Mouse (Mus musculus): ENCODE data around the gene Tssc4.
A peak's percentile ranks its signal among the peaks of the same experiment; 100 is the strongest.

The Tssc4 gene

GRCm38 (mm10) chr7:143044826-143045206 lies 24.2 kb upstream of the Tssc4 start:
- DNase-seq (ENCODE audit: low spot score in 2 of 2), result no peak

GRCm38 (mm10) chr7:143046358-143046757 lies 22.7 kb upstream of the Tssc4 start:
- DNase-seq (ENCODE audit: low spot score in 2 of 2), result no peak

- no peak for DNase-seq (ENCODE audit: low spot score in 2 of 2)
These were observed 19.7 kb upstream of the Tssc4 start for GRCm38 (mm10) chr7:143049331-143049730.

GRCm38 (mm10) chr7:143049841-143050816 lies 18.9 kb upstream of the Tssc4 start:
- no peak for DNase-seq (ENCODE audit: low spot score in 2 of 2)

- DNase-seq (ENCODE audit: low spot score in 2 of 2), result no peak
These were observed 17.7 kb upstream of the Tssc4 start for GRCm38 (mm10) chr7:143051316-143051715.

- DNase-seq (ENCODE audit: low spot score in 2 of 2), result peak; percentile 69 to 80
These were observed 16.4 kb upstream of the Tssc4 start, which contains the start of gene Cd81 for GRCm38 (mm10) chr7:143052626-143053007. Gene Cd81 (plus strand): TSS chr7:143052739.

GRCm38 (mm10) chr7:143053008-143053899 lies 15.8 kb upstream of the Tssc4 start:
- DNase-seq (ENCODE audit: low spot score in 2 of 2), result peak; percentile 63 to 64

- no peak for DNase-seq (ENCODE audit: low spot score in 2 of 2)
These were observed 15.0 kb upstream of the Tssc4 start for GRCm38 (mm10) chr7:143053961-143054611.

- DNase-seq (ENCODE audit: low spot score in 2 of 2), result no peak
These were observed 14.5 kb upstream of the Tssc4 start for GRCm38 (mm10) chr7:143054612-143054965.

GRCm38 (mm10) chr7:143055001-143055400 lies 14.0 kb upstream of the Tssc4 start:
- no peak for DNase-seq (ENCODE audit: low spot score in 2 of 2)

GRCm38 (mm10) chr7:143055499-143056186 lies 13.4 kb upstream of the Tssc4 start:
- DNase-seq (ENCODE audit: low spot score in 2 of 2), result no peak

GRCm38 (mm10) chr7:143057023-143057422 lies 12.0 kb upstream of the Tssc4 start:
- DNase-seq (ENCODE audit: low spot score in 2 of 2), result no peak

GRCm38 (mm10) chr7:143057667-143058220 lies 11.3 kb upstream of the Tssc4 start:
- no peak for DNase-seq (ENCODE audit: low spot score in 2 of 2)

- no peak for DNase-seq (ENCODE audit: low spot score in 2 of 2)
These were observed 10.8 kb upstream of the Tssc4 start for GRCm38 (mm10) chr7:143058221-143058697.

GRCm38 (mm10) chr7:143059202-143059870 lies 9.7 kb upstream of the Tssc4 start:
- no peak for DNase-seq (ENCODE audit: low spot score in 2 of 2)

GRCm38 (mm10) chr7:143062704-143063103 lies 6.3 kb upstream of the Tssc4 start:
- no peak for DNase-seq (ENCODE audit: low spot score in 2 of 2)

- peak in 1 of 2 experiments; percentile 50 for DNase-seq (ENCODE audit: low spot score in 2 of 2)
These were observed 4.8 kb upstream of the Tssc4 start for GRCm38 (mm10) chr7:143064226-143064625.

- no peak for DNase-seq (ENCODE audit: low spot score in 2 of 2)
These were observed 3.4 kb upstream of the Tssc4 start for GRCm38 (mm10) chr7:143065692-143066091.

GRCm38 (mm10) chr7:143067469-143067868 lies 1.6 kb upstream of the Tssc4 start:
- no peak for DNase-seq (ENCODE audit: low spot score in 2 of 2)

GRCm38 (mm10) chr7:143067897-143068296 lies 1.2 kb upstream of the Tssc4 start:
- no peak for DNase-seq (ENCODE audit: low spot score in 2 of 2)

Measured in frontal cortex, postnatal 14 days (tissue).